ENCODE assay signal across 9 mouse cellular contexts in genomic region chr12:12509164-12509937, GRCm38 (mm10).
DNase-seq lines count a peak whose midpoint lies in the region; ATAC-seq lines count a peak whose summit lies in the region.
"Had no signal": no experiment of that assay in that cellular context is flagged by ENCODE, and none has a peak within 500 bp of the region (broad histone marks: within the 10 kb centered on the region; RNA-seq: fewer than 3 reads in every experiment).

No protein-coding gene starts in this region.

- no peak overlapping the region for H3K4me2 ChIP-seq in limb, embryonic 12.5 days
- no peak overlapping the region for H3K4me2 ChIP-seq in stomach, embryonic 14.5 days (replicated peaks; ENCODE audit: low read depth, low read length)

- no peaks in the 10 kb centered on the region for H3K9me3 ChIP-seq in limb, embryonic 12.5 days
- no peaks in the 10 kb centered on the region for H3K9me3 ChIP-seq in stomach, embryonic 14.5 days (ENCODE audit: control insufficient read depth, low read depth, low read length)
- H3K9me3 ChIP-seq: megakaryocyte, embryonic 14.5 days had no signal

- no peak overlapping the region for H3K4me3 ChIP-seq in limb, embryonic 12.5 days (replicated peaks)
- H3K4me3 ChIP-seq in stomach, embryonic 14.5 days (ENCODE audit: low read depth, low read length) = no peak overlapping the region
- H3K4me3 ChIP-seq: megakaryocyte, embryonic 14.5 days had no signal

- WGBS in limb, embryonic 12.5 days = 14% methylated on average over 9 of the region's 9 CpGs
- 20% methylated on average over 9 of the region's 9 CpGs for WGBS in stomach, embryonic 14.5 days

- H3K4me1 ChIP-seq in limb, embryonic 12.5 days (replicated peaks) = peaks cover 19% of the 10 kb centered on the region
- H3K4me1 ChIP-seq in stomach, embryonic 14.5 days (ENCODE audit: control insufficient read depth, insufficient read depth, low read length) = 0 out of 2 replicates have a peak, but pooled peaks cover 7% of the 10 kb centered on the region

- H3K27me3 ChIP-seq in limb, embryonic 12.5 days = no peaks in the 10 kb centered on the region
- no peaks in the 10 kb centered on the region for H3K27me3 ChIP-seq in stomach, embryonic 14.5 days (ENCODE audit: control insufficient read depth, insufficient read depth, low read length)
- H3K27me3 ChIP-seq: megakaryocyte, embryonic 14.5 days had no signal

- peak; percentile 4 for DNase-seq in left cerebral cortex, postnatal 4 days
- no peak for DNase-seq in left cerebral cortex, postnatal 14 days (ENCODE audit: low spot score in 2 of 2)
- peak; percentile 64 to 74 for DNase-seq in heart, postnatal 10 days
- DNase-seq in frontal cortex, postnatal 25 days (ENCODE audit: low spot score in 2 of 2) = no peak
- DNase-seq in right cerebral cortex, adult 18-20 months = no peak

- no peaks in the 10 kb centered on the region for H3K36me3 ChIP-seq in limb, embryonic 12.5 days
- no peaks in the 10 kb centered on the region for H3K36me3 ChIP-seq in stomach, embryonic 14.5 days (ENCODE audit: control insufficient read depth, insufficient read depth, low read length)

- peak; percentile 90 for ATAC-seq in limb, embryonic 12.5 days (ENCODE audit: insufficient number of reproducible peaks, insufficient read depth, low FRiP score, low TSS enrichment, low read depth)
- peak; percentile 92 for ATAC-seq in stomach, embryonic 14.5 days (ENCODE audit: insufficient number of reproducible peaks, insufficient read depth, low FRiP score, low read depth)
- ATAC-seq in inflammation-experienced regulatory T-cells, adult 6 months = no peak

- intact Hi-C loops in left cerebral cortex, postnatal 4 days (cut with DNase I) = no loop called here
- intact Hi-C loops in left cerebral cortex, postnatal 14 days (cut with DNase I) = no loop called here
- intact Hi-C loops in heart, postnatal 10 days (cut with DNase I) = no loop called here

- H3K9ac ChIP-seq in limb, embryonic 12.5 days (replicated peaks) = no peak overlapping the region
- no peak overlapping the region for H3K9ac ChIP-seq in stomach, embryonic 14.5 days (replicated peaks; ENCODE audit: low read depth, low read length)

- H3K27ac ChIP-seq in limb, embryonic 12.5 days = peak overlapping the region; percentile 75
- peak overlapping the region; percentile 75 for H3K27ac ChIP-seq in stomach, embryonic 14.5 days (ENCODE audit: low read length)

Comparison
In these comparisons a context has a peak if more than half of its experiments do, and no peak if none do; other contexts are left out.
1. DNase-seq: peak in left cerebral cortex, postnatal 4 days (single experiment) and heart, postnatal 10 days (2 of 2); none in left cerebral cortex, postnatal 14 days (0 of 2), frontal cortex, postnatal 25 days (0 of 2) and right cerebral cortex, adult 18-20 months (single experiment).